Mouse (Mus musculus) ovary, adult 2 months (tissue): ENCODE measurements around the gene Zfp352. TPM values are rescaled to one million over a fixed set of nuclear protein-coding genes. Genes with fewer than 3 reads are reported as not detected.

Experiments
- polyA plus RNA-seq: library from polyadenylated mRNA; depleted of rRNA; stranded (reverse); fragments of >200 nt; gene quantifications from 2 replicates; pipeline ENCODE4 v1.2.3, GENCODE M21; 2012; rRNA removed

The Zfp352 gene
- polyA plus RNA-seq: not detected in 2 replicates

GRCm38 (mm10) chr4:90218520-90218919 lies at the start of gene Zfp352:
TSS of gene Zfp352 (plus strand) at chr4:90218820.

